In genomic region chr2:179877551-179878215, GRCm38 (mm10) we compare ENCODE assay signal across 10 mouse cellular contexts.
A peak's percentile ranks its signal among the peaks of the same experiment; 100 is the strongest.
DNase-seq lines count a peak whose midpoint lies in the region; TF ChIP-seq lines count a peak whose summit lies in the region.
"Had no signal": no experiment of that assay in that cellular context is flagged by ENCODE, and none has a peak within 500 bp of the region (broad histone marks: within the 10 kb centered on the region; RNA-seq: fewer than 3 reads in every experiment).

No protein-coding gene starts in this region.

- TF ChIP-seq EP300 in heart, adult 2 months (IDR thresholded peaks at IDR 0.05; ENCODE audit: insufficient read depth, low read depth, low read length) = no peak

- peak; percentile 75 for TF ChIP-seq CTCF in heart, adult 2 months (IDR thresholded peaks at IDR 0.05)

- H3K4me3 ChIP-seq in heart, adult 2 months = no peak overlapping the region
- H3K4me3 ChIP-seq in heart, embryonic 10.5 days = no peak overlapping the region
- H3K4me3 ChIP-seq: embryonic facial prominence, embryonic 12.5 days; limb, embryonic 12.5 days had no signal

- no peak overlapping the region for H3K27ac ChIP-seq in heart, adult 2 months
- H3K27ac ChIP-seq in heart, embryonic 10.5 days = no peak overlapping the region
- H3K27ac ChIP-seq: embryonic facial prominence, embryonic 12.5 days; limb, embryonic 12.5 days had no signal

- TF ChIP-seq POLR2A in heart, adult 2 months (IDR thresholded peaks at IDR 0.05; ENCODE audit: insufficient read depth, low read depth, low read length) = no peak

- no peaks in the 10 kb centered on the region for H3K36me3 ChIP-seq in heart, adult 2 months (ENCODE audit: control insufficient read depth, insufficient read depth, low read length)
- no peaks in the 10 kb centered on the region for H3K36me3 ChIP-seq in heart, embryonic 10.5 days
- H3K36me3 ChIP-seq: embryonic facial prominence, embryonic 12.5 days; limb, embryonic 12.5 days had no signal

- no peaks in the 10 kb centered on the region for H3K27me3 ChIP-seq in heart, adult 2 months (ENCODE audit: control insufficient read depth, insufficient read depth, low read length)
- peaks cover 16% of the 10 kb centered on the region for H3K27me3 ChIP-seq in heart, embryonic 10.5 days (ENCODE audit: insufficient read depth, poor library complexity, severe bottlenecking)

- no peak overlapping the region for H3K9ac ChIP-seq in heart, adult 2 months (ENCODE audit: low read depth, low read length)
- H3K9ac ChIP-seq: embryonic facial prominence, embryonic 12.5 days; limb, embryonic 12.5 days had no signal

- no peaks in the 10 kb centered on the region for H3K79me2 ChIP-seq in heart, adult 2 months (replicated peaks; ENCODE audit: control insufficient read depth, insufficient read depth, low read length)

- H3K4me1 ChIP-seq in heart, adult 2 months (ENCODE audit: control insufficient read depth, insufficient read depth, low read length) = no peaks in the 10 kb centered on the region
- H3K4me1 ChIP-seq in heart, embryonic 10.5 days = no peaks in the 10 kb centered on the region
- H3K4me1 ChIP-seq: embryonic facial prominence, embryonic 12.5 days; limb, embryonic 12.5 days had no signal

- peak; percentile 17 to 43 for DNase-seq in heart, adult 2 months
- no peak for DNase-seq in heart, embryonic 10.5 days (ENCODE audit: low spot score)
- peak; percentile 24 to 77 for DNase-seq in spleen, postnatal 4 days (ENCODE audit: low spot score in 2 of 2)
- DNase-seq in spleen, postnatal 36 days (ENCODE audit: low spot score in 2 of 2) = no peak
- peak; percentile 69 for DNase-seq in brain, adult 2 months (ENCODE audit: low read depth, low spot score)
- peak; percentile 26 for DNase-seq in kidney, adult 9 months
- peak; percentile 52 for DNase-seq in lung, postnatal 14 days
- DNase-seq in T-cell, adult 2 months (ENCODE audit: low spot score) = no peak

- intact Hi-C loops in heart, adult 2 months (cut with DNase I) = loop anchor here (5.0 to 10.0 kb wide), 3 partner anchors 305 to 1370 kb away; no protein-coding TSS in a partner anchor

- WGBS in heart, adult 2 months = 57% methylated on average over 9 of the region's 9 CpGs
- 63% methylated on average over 9 of the region's 9 CpGs for WGBS in heart, embryonic 10.5 days

- H3K9me3 ChIP-seq in heart, embryonic 10.5 days = no peaks in the 10 kb centered on the region
- H3K9me3 ChIP-seq: embryonic facial prominence, embryonic 12.5 days; limb, embryonic 12.5 days had no signal

Comparison
In these comparisons a context has a peak if more than half of its experiments do, and no peak if none do; other contexts are left out.
1. DNase-seq: peak in heart, adult 2 months (2 of 2), spleen, postnatal 4 days (2 of 2), brain, adult 2 months (single experiment), kidney, adult 9 months (single experiment) and lung, postnatal 14 days (single experiment); none in heart, embryonic 10.5 days (single experiment), spleen, postnatal 36 days (0 of 2) and T-cell, adult 2 months (single experiment).